In genomic region chr15:86264389-86264788, GRCm38 (mm10) we compare ENCODE assay signal across 26 mouse cellular contexts. TPM values are rescaled to one million over a fixed set of nuclear protein-coding genes. Genes with fewer than 3 reads are reported as not detected.
DNase-seq lines count a peak whose midpoint lies in the region; ATAC-seq and TF ChIP-seq lines count a peak whose summit lies in the region.
"Had no signal": no experiment of that assay in that cellular context is flagged by ENCODE, and none has a peak within 500 bp of the region (broad histone marks: within the 10 kb centered on the region; RNA-seq: fewer than 3 reads in every experiment).

No protein-coding gene starts in this region.

- H3K27me3 ChIP-seq in limb, embryonic 12.5 days: no peaks in the 10 kb centered on the region
- H3K27me3 ChIP-seq in limb, embryonic 10.5 days (ENCODE audit: low read depth, poor library complexity, severe bottlenecking): no peaks in the 10 kb centered on the region
- no peaks in the 10 kb centered on the region for H3K27me3 ChIP-seq in embryonic facial prominence, embryonic 14.5 days (replicated peaks; ENCODE audit: control insufficient read depth, insufficient read depth, low read length)
- H3K27me3 ChIP-seq in embryonic facial prominence, embryonic 15.5 days: no peaks in the 10 kb centered on the region
- no peaks in the 10 kb centered on the region for H3K27me3 ChIP-seq in limb, embryonic 15.5 days
- no peaks in the 10 kb centered on the region for H3K27me3 ChIP-seq in liver, postnatal 0 days (ENCODE audit: insufficient read depth, low read length)
- H3K27me3 ChIP-seq: forebrain, embryonic 15.5 days; heart, embryonic 12.5 days; heart, embryonic 15.5 days; hindbrain, embryonic 13.5 days had no signal

- no peak overlapping the region for H3K4me3 ChIP-seq in limb, embryonic 12.5 days (replicated peaks)
- no peak overlapping the region for H3K4me3 ChIP-seq in limb, embryonic 10.5 days
- no peak overlapping the region for H3K4me3 ChIP-seq in embryonic facial prominence, embryonic 14.5 days (ENCODE audit: low read depth, low read length)
- H3K4me3 ChIP-seq in embryonic facial prominence, embryonic 15.5 days (replicated peaks): no peak overlapping the region
- H3K4me3 ChIP-seq in limb, embryonic 15.5 days: no peak overlapping the region
- H3K4me3 ChIP-seq in liver, postnatal 0 days (ENCODE audit: low read depth, low read length): no peak overlapping the region
- H3K4me3 ChIP-seq: erythroblast, embryonic 14.5 days; forebrain, embryonic 12.5 days; forebrain, embryonic 15.5 days; heart, embryonic 12.5 days; heart, embryonic 15.5 days; hindbrain, embryonic 10.5 days; hindbrain, embryonic 13.5 days had no signal

- no peaks in the 10 kb centered on the region for H3K36me3 ChIP-seq in limb, embryonic 12.5 days
- no peaks in the 10 kb centered on the region for H3K36me3 ChIP-seq in limb, embryonic 10.5 days
- no peaks in the 10 kb centered on the region for H3K36me3 ChIP-seq in embryonic facial prominence, embryonic 14.5 days (ENCODE audit: control insufficient read depth, insufficient read depth, low read length)
- H3K36me3 ChIP-seq in embryonic facial prominence, embryonic 15.5 days: no peaks in the 10 kb centered on the region
- H3K36me3 ChIP-seq in limb, embryonic 15.5 days: no peaks in the 10 kb centered on the region
- no peaks in the 10 kb centered on the region for H3K36me3 ChIP-seq in liver, postnatal 0 days (replicated peaks; ENCODE audit: insufficient read depth, low read length)
- H3K36me3 ChIP-seq: forebrain, embryonic 12.5 days; forebrain, embryonic 15.5 days; heart, embryonic 12.5 days; heart, embryonic 15.5 days; hindbrain, embryonic 10.5 days; hindbrain, embryonic 13.5 days had no signal

- WGBS in limb, embryonic 12.5 days: 73% methylated on average over 3 of the region's 3 CpGs
- WGBS in limb, embryonic 10.5 days: 76% methylated on average over 3 of the region's 3 CpGs
- WGBS in embryonic facial prominence, embryonic 14.5 days: 44% methylated on average over 3 of the region's 3 CpGs
- WGBS in embryonic facial prominence, embryonic 15.5 days: 53% methylated on average over 3 of the region's 3 CpGs
- WGBS in limb, embryonic 15.5 days: 63% methylated on average over 3 of the region's 3 CpGs
- WGBS in liver, postnatal 0 days (ENCODE audit: insufficient replicate concordance): 81% methylated on average over 3 of the region's 3 CpGs

- TF ChIP-seq EP300 in liver, postnatal 0 days (IDR thresholded peaks at IDR 0.05; ENCODE audit: low read depth): no peak

- no peaks in the 10 kb centered on the region for H3K9me3 ChIP-seq in limb, embryonic 12.5 days
- H3K9me3 ChIP-seq in limb, embryonic 10.5 days (replicated peaks): no peaks in the 10 kb centered on the region
- no peaks in the 10 kb centered on the region for H3K9me3 ChIP-seq in embryonic facial prominence, embryonic 14.5 days (ENCODE audit: control insufficient read depth, low read length)
- H3K9me3 ChIP-seq in embryonic facial prominence, embryonic 15.5 days (replicated peaks): no peaks in the 10 kb centered on the region
- H3K9me3 ChIP-seq in limb, embryonic 15.5 days: no peaks in the 10 kb centered on the region
- H3K9me3 ChIP-seq in liver, postnatal 0 days (ENCODE audit: low read length): no peaks in the 10 kb centered on the region
- H3K9me3 ChIP-seq: forebrain, embryonic 12.5 days; forebrain, embryonic 15.5 days; heart, embryonic 12.5 days; heart, embryonic 15.5 days; hindbrain, embryonic 10.5 days; hindbrain, embryonic 13.5 days had no signal

- TF ChIP-seq CTCF in liver, postnatal 0 days (IDR thresholded peaks at IDR 0.05; ENCODE audit: low read depth): no peak

- no peak overlapping the region for H3K9ac ChIP-seq in limb, embryonic 12.5 days (replicated peaks)
- H3K9ac ChIP-seq in embryonic facial prominence, embryonic 14.5 days (ENCODE audit: low read depth, low read length): no peak overlapping the region
- H3K9ac ChIP-seq in embryonic facial prominence, embryonic 15.5 days: no peak overlapping the region
- no peak overlapping the region for H3K9ac ChIP-seq in limb, embryonic 15.5 days
- no peak overlapping the region for H3K9ac ChIP-seq in liver, postnatal 0 days (replicated peaks)
- H3K9ac ChIP-seq: forebrain, embryonic 12.5 days; forebrain, embryonic 15.5 days; heart, embryonic 12.5 days; heart, embryonic 15.5 days; hindbrain, embryonic 13.5 days had no signal

- intact Hi-C loops in gastrocnemius, postnatal 14 days (cut with DNase I; ENCODE audit: low total_unique reads): no loop called here

- 0 out of 2 replicates have a peak overlapping the region, but pooled peaks have one; percentile 35 for H3K27ac ChIP-seq in limb, embryonic 12.5 days
- no peak overlapping the region for H3K27ac ChIP-seq in limb, embryonic 10.5 days
- no peak overlapping the region for H3K27ac ChIP-seq in embryonic facial prominence, embryonic 14.5 days (replicated peaks; ENCODE audit: low read depth, low read length)
- no peak overlapping the region for H3K27ac ChIP-seq in embryonic facial prominence, embryonic 15.5 days (replicated peaks)
- no peak overlapping the region for H3K27ac ChIP-seq in limb, embryonic 15.5 days
- no peak overlapping the region for H3K27ac ChIP-seq in liver, postnatal 0 days (ENCODE audit: low read depth)
- H3K27ac ChIP-seq: forebrain, embryonic 12.5 days; forebrain, embryonic 15.5 days; heart, embryonic 15.5 days; hindbrain, embryonic 10.5 days; hindbrain, embryonic 13.5 days had no signal

- no peak for DNase-seq in limb, embryonic 10.5 days (ENCODE audit: low spot score)
- DNase-seq in embryonic facial prominence, embryonic 14.5 days (ENCODE audit: low spot score): peak; percentile 74
- DNase-seq in liver, postnatal 0 days: no peak
- no peak for DNase-seq in gastrocnemius, postnatal 14 days
- DNase-seq: adrenal gland, adult 2 months; adrenal gland, postnatal 14 days; cerebellum, adult 11 months; cerebellum, adult 2 months; cerebellum, adult 9-11 months; cerebellum, postnatal 25 days; gastrocnemius, postnatal 36 days; heart, adult 11 months; heart, postnatal 10 days; heart, postnatal 36 days had no signal

- peak; percentile 52; the same call in 1 of the 2 replicates for ATAC-seq in limb, embryonic 12.5 days (ENCODE audit: insufficient number of reproducible peaks, insufficient read depth, low FRiP score, low TSS enrichment, low read depth)
- peak; percentile 84; the same call in 1 of the 2 replicates for ATAC-seq in embryonic facial prominence, embryonic 14.5 days (ENCODE audit: low read depth)
- 0 out of 2 replicates have a peak, but pooled peaks have one; percentile 35 for ATAC-seq in embryonic facial prominence, embryonic 15.5 days (ENCODE audit: insufficient number of reproducible peaks, low FRiP score, low TSS enrichment, low read depth)
- ATAC-seq in limb, embryonic 15.5 days (ENCODE audit: insufficient number of reproducible peaks, low FRiP score, low TSS enrichment, low read depth): peak; percentile 64; the same call in 1 of the 2 replicates
- ATAC-seq in liver, postnatal 0 days: no peak
- ATAC-seq: CD4-positive, CD25-positive, alpha-beta regulatory T cell, adult 4 months; forebrain, embryonic 15.5 days; hindbrain, embryonic 16.5 days had no signal

- peaks cover 25% of the 10 kb centered on the region for H3K4me1 ChIP-seq in limb, embryonic 12.5 days (replicated peaks)
- H3K4me1 ChIP-seq in limb, embryonic 10.5 days: peaks cover 31% of the 10 kb centered on the region
- peaks cover 6% of the 10 kb centered on the region; the same call in 1 of the 2 replicates for H3K4me1 ChIP-seq in embryonic facial prominence, embryonic 14.5 days (ENCODE audit: control insufficient read depth, insufficient read depth, low read length)
- H3K4me1 ChIP-seq in embryonic facial prominence, embryonic 15.5 days: peaks cover 18% of the 10 kb centered on the region
- 0 out of 2 replicates have a peak, but pooled peaks cover 3% of the 10 kb centered on the region for H3K4me1 ChIP-seq in limb, embryonic 15.5 days
- H3K4me1 ChIP-seq in liver, postnatal 0 days (ENCODE audit: insufficient read depth): no peaks in the 10 kb centered on the region

- no peak overlapping the region for H3K4me2 ChIP-seq in limb, embryonic 12.5 days
- no peak overlapping the region for H3K4me2 ChIP-seq in embryonic facial prominence, embryonic 14.5 days (ENCODE audit: low read depth, low read length)
- no peak overlapping the region for H3K4me2 ChIP-seq in embryonic facial prominence, embryonic 15.5 days (replicated peaks)
- H3K4me2 ChIP-seq in limb, embryonic 15.5 days: no peak overlapping the region
- no peak overlapping the region for H3K4me2 ChIP-seq in liver, postnatal 0 days (ENCODE audit: low read depth, low read length)
- H3K4me2 ChIP-seq: forebrain, embryonic 12.5 days; forebrain, embryonic 15.5 days; heart, embryonic 12.5 days; heart, embryonic 15.5 days; hindbrain, embryonic 13.5 days had no signal

RNA-seq across cellular contexts. Expression of gene Tbc1d22a, which starts 50.1 kb away (rescaled TPM):
- polyA plus RNA-seq in limb, embryonic 12.5 days (2016; fragmentation: Nextera tagmentation; extraction: Ambion mirVana): 11.2 and 12.1 TPM in 2 replicates
- polyA plus RNA-seq in limb, embryonic 10.5 days (2016; fragmentation: Nextera tagmentation; extraction: Ambion mirVana): 11.2 and 12.0 TPM in 2 replicates
- 8.1 and 11.1 TPM in 2 replicates for polyA plus RNA-seq in embryonic facial prominence, embryonic 14.5 days (2014; fragmentation: Nextera tagmentation; extraction: Ambion mirVana)
- polyA plus RNA-seq in embryonic facial prominence, embryonic 15.5 days (2015; fragmentation: Nextera tagmentation; extraction: Ambion mirVana): 12.4 and 12.8 TPM in 2 replicates
- polyA plus RNA-seq in limb, embryonic 15.5 days (2015; fragmentation: Nextera tagmentation; extraction: Ambion mirVana): 12.4 TPM in 2 replicates
- 6.0 and 6.4 TPM in 2 replicates for polyA plus RNA-seq in liver, postnatal 0 days (2015; fragmentation: Nextera tagmentation; extraction: Ambion mirVana)
- total RNA-seq in gastrocnemius, postnatal 14 days (2021): 10 to 100 TPM; 10.4 to 11.9 TPM
